Mouse (Mus musculus): ENCODE data around the gene Snx30.

- TF ChIP-seq CTCF (IDR thresholded peaks at IDR 0.05; ENCODE audit: borderline replicate concordance, extremely low read depth, insufficient read depth, insufficient read length) (no peak), POLR2A (IDR thresholded peaks at IDR 0.05; ENCODE audit: borderline replicate concordance, extremely low read depth, insufficient read depth, insufficient read length, poor library complexity, severe bottlenecking) (no peak)
Measured at GRCm38 (mm10) chr4:59892731-59893130, 87.1 kb downstream of the Snx30 start.
